Mouse (Mus musculus): ENCODE results near the gene Nupl1.

- TF ChIP-seq CTCF (IDR thresholded peaks at IDR 0.05; ENCODE audit: low read depth, low read length) (no peak), POLR2A (IDR thresholded peaks at IDR 0.05; ENCODE audit: insufficient read depth, low read length) (no peak)
These were observed 5.1 kb upstream of the Nupl1 start for GRCm38 (mm10) chr14:60256356-60256755.

All from ES-Bruce4 (cell line).